Mouse (Mus musculus) kidney, embryonic 16.5 days (tissue): Measurements from ENCODE around the gene Hist1h2bm. TPM values are rescaled to one million over a fixed set of nuclear protein-coding genes. Genes with fewer than 3 reads are reported as not detected.
A peak's percentile ranks its signal among the peaks of the same experiment; 100 is the strongest.
"Not testable (repeated sequence)": the region's sequence is repeated elsewhere in the genome, so short reads cannot be mapped to it uniquely, and the experiment has no call there.

Source experiments
- ATAC-seq: fragments of 200-750 bp; cut with Nextera tagmentation; 2 replicates; pipeline ENCODE4 v1.8.0; 2017; ENCODE audit warnings: moderate TSS enrichment; ENCODE audit not compliant: low FRiP score, low TSS enrichment
- H3K27ac ChIP-seq: fragments of 300-500 bp; sonication (generic); 2 replicates; pipeline ENCODE4 v1.5.1; 2014; ENCODE audit warnings: low read length
- H3K27me3 ChIP-seq: fragments of 300-500 bp; sonication (generic); 2 replicates; pipeline ENCODE4 v1.6.1; 2014; ENCODE audit warnings: low read length, control low read depth, mixed read lengths; ENCODE audit not compliant: insufficient read depth
- H3K36me3 ChIP-seq: fragments of 300-500 bp; sonication (generic); 2 replicates; pipeline ENCODE4 v1.6.1; 2014; ENCODE audit warnings: low read length, control low read depth, mixed read lengths; ENCODE audit not compliant: insufficient read depth
- H3K4me1 ChIP-seq: fragments of 300-500 bp; sonication (generic); 2 replicates; pipeline ENCODE4 v1.6.1; 2014; ENCODE audit warnings: low read length, control low read depth, mixed read lengths; ENCODE audit not compliant: insufficient read depth
- H3K4me2 ChIP-seq: fragments of 300-500 bp; sonication (generic); replicated peaks from 2 replicates; pipeline ENCODE4 v1.6.1; 2014; ENCODE audit warnings: low read depth, low read length
- H3K4me3 ChIP-seq: fragments of 300-500 bp; sonication (generic); 2 replicates; pipeline ENCODE4 v1.5.1; 2014; ENCODE audit warnings: mild to moderate bottlenecking, low read length
- H3K9ac ChIP-seq: fragments of 300-500 bp; sonication (generic); replicated peaks from 2 replicates; pipeline ENCODE4 v1.6.1; 2014; ENCODE audit warnings: low read length
- H3K9me3 ChIP-seq: fragments of 300-500 bp; sonication (generic); 2 replicates; pipeline ENCODE4 v1.6.1; 2016; ENCODE audit warnings: low read length, control low read depth
- WGBS: fragments of 180-500 bp; shearing (Covaris S2); extraction: QIAGEN DNeasy Blood & Tissue Kit; methylation state at CpG from one replicate; pipeline ENCODE4 v1.1.7; 2014; 5-methylcytosine and 5-hydroxymethylcytosine counted together
- polyA plus RNA-seq: library from polyadenylated mRNA; unstranded; fragments of >200 nt; fragmentation: Nextera tagmentation; extraction: Ambion mirVana; gene quantifications from 2 replicates; pipeline ENCODE4 v1.2.1, GENCODE M21; 2015

The Hist1h2bm gene
- polyA plus RNA-seq, 1 experiment from 2014 or later = 4.3 TPM

- H3K36me3 ChIP-seq, H3K9me3 ChIP-seq, H3K27me3 ChIP-seq: not testable (repeated sequence)
- Histone ChIP-seq H3K4me3 (peak within 1 kb of the TSS; percentile 56), H3K4me1 (peaks cover 34% of the 10 kb centered on the region), H3K27ac (peak within 1 kb of the TSS; percentile 99), H3K9ac (peak within 1 kb of the TSS; percentile 85), H3K4me2 (peak within 1 kb of the TSS; percentile 88)
- peak; percentile 93 for ATAC-seq
- under 1% methylated on average over 25 of the region's 50 CpGs for WGBS
Measured at GRCm38 (mm10) chr13:21715864-21716539, 5.8 kb upstream of the Hist1h2bm start, which contains the start of the genes Hist1h2bl and Hist1h2ai. Gene Hist1h2bl (minus strand): TSS chr13:21716143. Gene Hist1h2ai (plus strand): TSS chr13:21716422.

GRCm38 (mm10) chr13:21716540-21717391 is 5.1 kb upstream of the Hist1h2bm start:
- H3K27me3 ChIP-seq, H3K36me3 ChIP-seq, H3K9me3 ChIP-seq: not testable (repeated sequence)
- Histone ChIP-seq H3K4me1 (peaks cover 35% of the 10 kb centered on the region), H3K4me2 (peak overlapping the region; percentile 88), H3K9ac (peak overlapping the region; percentile 85), H3K27ac (peak overlapping the region; percentile 99), H3K4me3 (peak overlapping the region; percentile 56)
- ATAC-seq = peak; percentile 3; the same call in 1 of the 2 replicates
- WGBS = 0% methylated on average over 9 of the region's 38 CpGs

DNA sequence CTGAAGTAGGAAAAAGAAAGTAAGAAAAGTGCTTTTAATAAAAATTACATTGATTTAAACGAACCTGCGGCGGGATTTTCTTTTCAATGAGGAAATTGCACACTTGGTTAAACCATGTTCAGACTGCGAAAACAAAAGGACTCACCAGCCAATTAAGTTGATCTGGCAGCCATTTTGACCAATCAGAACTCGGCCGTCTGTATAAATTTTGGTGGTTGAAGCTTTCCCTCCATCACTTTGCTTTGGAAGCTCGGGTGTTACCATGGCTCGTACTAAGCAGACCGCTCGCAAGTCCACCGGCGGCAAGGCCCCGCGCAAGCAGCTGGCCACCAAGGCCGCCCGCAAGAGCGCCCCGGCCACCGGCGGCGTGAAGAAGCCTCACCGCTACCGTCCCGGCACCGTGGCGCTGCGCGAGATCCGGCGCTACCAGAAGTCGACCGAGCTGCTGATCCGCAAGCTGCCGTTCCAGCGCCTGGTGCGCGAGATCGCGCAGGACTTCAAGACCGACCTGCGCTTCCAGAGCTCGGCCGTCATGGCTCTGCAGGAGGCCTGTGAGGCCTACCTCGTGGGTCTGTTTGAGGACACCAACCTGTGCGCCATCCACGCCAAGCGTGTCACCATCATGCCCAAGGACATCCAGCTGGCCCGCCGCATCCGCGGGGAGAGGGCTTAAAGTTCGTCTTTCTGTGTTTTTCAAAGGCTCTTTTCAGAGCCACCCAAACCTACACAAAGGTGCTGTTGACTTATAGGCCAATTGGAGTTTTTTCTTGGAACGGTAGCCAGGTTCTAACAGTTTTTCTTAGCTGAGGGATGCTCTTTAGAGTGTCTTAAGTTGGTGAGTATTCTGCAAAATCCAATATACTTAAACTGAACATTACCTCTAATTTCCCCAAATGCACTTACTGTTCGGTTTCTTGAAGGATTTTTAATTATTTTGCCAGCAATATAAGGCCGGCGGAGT is 4.2 kb upstream of the Hist1h2bm start, which contains the start of gene Hist1h3h:
Hist1h3h (plus strand) TSS at position 263 of the 961 bp plus-strand sequence.
- peak within 1 kb of the TSS; percentile 88 for H3K4me2 ChIP-seq
- peak within 1 kb of the TSS; percentile 99 for H3K27ac ChIP-seq
- H3K36me3 ChIP-seq, H3K9me3 ChIP-seq, H3K27me3 ChIP-seq: not testable (repeated sequence)
- ATAC-seq = peak; percentile 37; the same call in 1 of the 2 replicates
- peak within 1 kb of the TSS; percentile 85 for H3K9ac ChIP-seq
- H3K4me1 ChIP-seq = peaks cover 37% of the 10 kb centered on the region
- H3K4me3 ChIP-seq = peak within 1 kb of the TSS; percentile 56
- under 1% methylated on average over 27 of the region's 56 CpGs for WGBS

- no peaks in the 10 kb centered on the region for H3K27me3 ChIP-seq
- no peaks in the 10 kb centered on the region for H3K9me3 ChIP-seq
- 48% methylated on average over 4 of the region's 4 CpGs for WGBS
- ATAC-seq = no peak
- H3K4me2 ChIP-seq = peak overlapping the region; percentile 62
- peak overlapping the region; percentile 50 for H3K4me3 ChIP-seq
- no peaks in the 10 kb centered on the region for H3K36me3 ChIP-seq
- H3K4me1 ChIP-seq = peaks cover 39% of the 10 kb centered on the region
- H3K9ac ChIP-seq = peak overlapping the region; percentile 78
- H3K27ac ChIP-seq = peak overlapping the region; percentile 91
Measured at GRCm38 (mm10) chr13:21718381-21719080, 3.3 kb upstream of the Hist1h2bm start.

DNA sequence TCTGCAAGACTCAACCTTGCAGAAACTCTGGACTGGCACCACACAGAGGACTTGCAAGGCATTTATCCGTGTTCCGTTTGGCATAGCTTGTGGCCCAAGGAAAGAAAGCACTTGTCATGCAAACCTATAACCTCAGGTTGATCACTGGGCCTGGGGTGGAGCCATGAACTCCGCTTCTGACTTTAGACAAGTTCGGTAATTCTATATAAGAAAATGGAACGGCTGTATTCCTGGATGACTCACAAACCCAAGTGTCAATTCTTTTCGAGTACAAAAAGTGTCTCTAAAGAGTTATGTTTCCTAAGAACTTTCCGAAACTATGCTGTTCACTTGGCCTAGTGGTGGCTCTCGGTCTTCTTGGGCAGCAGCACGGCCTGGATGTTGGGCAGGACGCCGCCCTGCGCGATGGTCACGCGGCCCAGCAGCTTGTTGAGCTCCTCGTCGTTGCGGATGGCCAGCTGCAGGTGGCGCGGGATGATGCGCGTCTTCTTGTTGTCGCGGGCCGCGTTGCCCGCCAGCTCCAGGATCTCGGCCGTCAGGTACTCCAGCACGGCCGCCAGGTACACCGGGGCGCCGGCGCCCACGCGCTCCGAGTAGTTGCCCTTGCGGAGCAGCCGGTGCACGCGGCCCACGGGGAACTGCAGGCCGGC is 612 bp upstream of the Hist1h2bm start:
- peak overlapping the region; percentile 65 for H3K4me2 ChIP-seq
- ATAC-seq = peak; percentile 5; the same call in 1 of the 2 replicates
- H3K9ac ChIP-seq = peak overlapping the region; percentile 67
- H3K9me3 ChIP-seq, H3K36me3 ChIP-seq, H3K27me3 ChIP-seq: not testable (repeated sequence)
- peak overlapping the region; percentile 86 for H3K27ac ChIP-seq
- WGBS = 1% methylated on average over 16 of the region's 44 CpGs
- peak overlapping the region; percentile 47 for H3K4me3 ChIP-seq
- peaks cover 29% of the 10 kb centered on the region for H3K4me1 ChIP-seq

GRCm38 (mm10) chr13:21722373-21722925 is 605 bp downstream of the Hist1h2bm start:
- H3K36me3 ChIP-seq = no peaks in the 10 kb centered on the region
- peak overlapping the region; percentile 59 for H3K9ac ChIP-seq
- no peaks in the 10 kb centered on the region for H3K9me3 ChIP-seq
- H3K4me3 ChIP-seq = peak overlapping the region; percentile 40
- WGBS = 3% methylated on average over 10 of the region's 11 CpGs
- no peak; the same call in 1 of the 2 replicates for ATAC-seq
- H3K27ac ChIP-seq = peak overlapping the region; percentile 82
- H3K27me3 ChIP-seq = no peaks in the 10 kb centered on the region
- peaks cover 26% of the 10 kb centered on the region for H3K4me1 ChIP-seq
- H3K4me2 ChIP-seq = peak overlapping the region; percentile 53

GRCm38 (mm10) chr13:21722993-21723836 is 1.4 kb downstream of the Hist1h2bm start:
- H3K9me3 ChIP-seq = no peaks in the 10 kb centered on the region
- H3K27ac ChIP-seq = peak overlapping the region; percentile 82
- H3K4me1 ChIP-seq = peaks cover 23% of the 10 kb centered on the region
- peak overlapping the region; percentile 53 for H3K4me2 ChIP-seq
- 21% methylated on average over 5 of the region's 5 CpGs for whole genome bisulfite sequencing
- no peak for ATAC-seq
- no peaks in the 10 kb centered on the region for H3K36me3 ChIP-seq
- no peaks in the 10 kb centered on the region for H3K27me3 ChIP-seq
- H3K4me3 ChIP-seq = peak overlapping the region; percentile 40; the same call in 1 of the 2 replicates
- H3K9ac ChIP-seq = no peak overlapping the region; the same call in 1 of the 2 replicates
